Mouse (Mus musculus): Measurements from ENCODE around the gene Olfr777.
"Not testable (repeated sequence)": the region's sequence is repeated elsewhere in the genome, so short reads cannot be mapped to it uniquely, and the experiment has no call there.

Olfr777 gene

DNA sequence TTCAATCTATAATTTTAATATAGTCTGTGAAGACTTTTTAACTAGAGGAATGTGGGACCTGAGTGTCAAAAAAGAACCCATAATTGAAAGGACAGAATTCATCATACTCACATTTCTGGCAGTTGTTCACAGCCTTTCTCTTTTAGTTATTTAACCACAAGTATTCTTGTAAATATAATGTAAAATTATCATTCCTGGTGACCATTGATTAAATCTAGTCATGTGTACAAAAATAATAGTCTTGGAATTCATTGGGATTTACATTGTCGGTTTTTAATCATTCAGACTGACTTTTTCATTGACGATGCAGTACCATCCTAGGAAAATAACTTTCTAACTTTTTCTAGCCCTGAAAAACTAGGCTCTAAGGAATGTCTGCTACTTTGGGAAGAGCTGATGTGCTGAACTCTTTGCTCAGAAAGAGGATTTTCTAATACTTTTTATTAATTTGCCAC, at the start of gene Olfr777:
Gene Olfr777, minus strand, starts transcription at position 405 of the 455 bp plus-strand sequence.
- no peak for DNase-seq (ENCODE audit: low read depth, low spot score)

DNA sequence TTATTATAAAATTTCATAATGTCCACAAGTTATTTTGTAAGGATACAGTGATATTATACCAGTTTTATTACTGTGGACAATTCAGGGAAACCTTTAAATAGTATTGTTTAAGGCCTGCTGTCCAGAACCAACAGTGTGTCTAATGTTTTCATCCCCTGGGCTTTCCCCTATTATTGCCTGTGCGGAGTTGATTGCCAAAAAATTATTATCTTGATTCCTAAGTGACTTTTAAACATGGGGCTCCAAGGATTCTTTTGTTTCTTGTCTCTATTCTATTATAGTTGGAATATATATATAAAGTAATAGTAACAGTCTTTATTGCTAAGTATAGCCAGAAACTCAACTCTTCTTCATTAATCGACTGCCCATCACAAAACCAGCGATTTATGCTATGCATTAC, 46.5 kb upstream of the Olfr777 start, which contains the start of gene Olfr780:
Gene Olfr780, plus strand, starts transcription at position 301 of the 400 bp plus-strand sequence.
- no peak for DNase-seq (ENCODE audit: low read depth, low spot score)

DNA sequence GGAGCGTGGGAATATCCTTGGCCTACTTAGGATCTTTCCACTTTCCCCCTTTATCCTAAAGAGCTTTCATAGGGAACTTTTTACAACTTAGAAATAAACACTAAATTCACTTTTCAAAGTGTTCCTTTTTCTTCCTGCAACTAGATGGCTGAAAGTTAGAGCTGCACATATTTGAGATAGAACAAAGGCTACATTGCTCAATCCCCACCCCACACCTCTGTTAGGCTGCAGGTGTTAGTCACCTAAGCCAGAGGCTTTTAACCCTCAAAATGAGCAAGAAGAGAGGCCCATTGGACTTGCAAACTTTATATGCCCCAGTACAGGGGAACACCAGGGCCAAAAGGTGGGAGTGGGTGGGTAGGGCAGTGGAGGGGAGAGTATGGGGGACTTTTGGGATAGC, 42.2 kb upstream of the Olfr777 start:
- DNase-seq (ENCODE audit: low read depth, low spot score) = not testable (repeated sequence)

DNA sequence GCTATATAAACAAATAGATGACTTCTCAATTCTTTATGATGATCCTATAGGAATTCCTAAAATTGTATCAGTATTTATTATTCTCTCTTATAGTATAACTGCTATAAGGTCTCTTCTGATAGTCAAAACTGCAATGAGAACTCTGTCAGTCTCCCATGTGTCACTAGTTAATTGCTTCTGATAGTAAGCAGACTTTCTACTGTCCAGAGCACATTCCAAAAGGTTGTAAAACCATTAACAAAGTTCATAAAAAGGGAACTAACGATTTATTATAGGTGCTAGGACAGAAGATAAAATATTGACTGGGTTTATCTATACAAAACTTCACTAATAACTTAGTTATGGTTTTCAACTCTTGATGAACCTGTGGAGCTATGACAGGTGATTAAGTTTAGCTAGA, 41.7 kb upstream of the Olfr777 start:
- not testable (repeated sequence) for DNase-seq (ENCODE audit: low read depth, low spot score)

DNA sequence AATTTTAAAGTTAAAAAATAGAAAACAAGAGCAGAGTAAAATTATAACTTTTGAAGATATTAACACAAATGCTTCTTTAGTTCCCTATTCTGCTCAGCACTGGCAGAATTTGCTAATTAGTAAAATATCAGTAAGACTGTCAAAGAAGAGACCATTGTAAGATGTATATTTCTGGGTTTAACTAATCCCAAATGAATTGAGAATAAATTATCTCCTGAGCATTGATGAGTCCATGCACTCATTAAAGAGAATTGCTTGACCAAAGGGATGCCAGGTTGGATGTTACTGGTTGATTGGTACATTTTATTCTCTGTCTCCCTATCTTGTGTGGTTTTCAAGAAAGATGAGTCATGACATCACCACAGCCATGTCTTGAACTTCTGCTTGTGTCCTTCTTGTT, 12.5 kb downstream of the Olfr777 start, which contains the start of gene Olfr776:
Gene Olfr776, plus strand, starts transcription at position 301 of the 400 bp plus-strand sequence.
- no peak for DNase-seq (ENCODE audit: low read depth, low spot score)

DNA sequence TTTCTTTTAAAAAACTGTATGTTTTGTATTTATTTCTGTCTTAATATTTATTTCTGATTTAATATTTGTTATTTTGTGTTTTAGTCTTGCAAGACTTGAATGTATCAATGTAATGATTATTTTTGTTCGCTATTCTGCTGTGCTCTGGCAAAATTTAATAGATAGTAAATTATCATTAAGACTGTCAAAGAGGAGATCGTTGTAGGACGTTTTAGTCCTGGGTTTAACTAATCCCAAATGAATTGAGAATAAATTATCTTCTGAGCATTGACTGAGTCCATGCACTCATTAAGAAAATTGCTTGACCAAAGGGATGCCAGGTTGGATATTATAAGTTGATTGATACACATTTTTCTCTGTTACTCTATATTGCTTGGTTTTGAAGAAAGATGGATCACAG, 23.2 kb downstream of the Olfr777 start, which contains the start of gene Olfr775:
Gene Olfr775, plus strand, starts transcription at position 301 of the 400 bp plus-strand sequence.
- no peak for DNase-seq (ENCODE audit: low read depth, low spot score)

DNA sequence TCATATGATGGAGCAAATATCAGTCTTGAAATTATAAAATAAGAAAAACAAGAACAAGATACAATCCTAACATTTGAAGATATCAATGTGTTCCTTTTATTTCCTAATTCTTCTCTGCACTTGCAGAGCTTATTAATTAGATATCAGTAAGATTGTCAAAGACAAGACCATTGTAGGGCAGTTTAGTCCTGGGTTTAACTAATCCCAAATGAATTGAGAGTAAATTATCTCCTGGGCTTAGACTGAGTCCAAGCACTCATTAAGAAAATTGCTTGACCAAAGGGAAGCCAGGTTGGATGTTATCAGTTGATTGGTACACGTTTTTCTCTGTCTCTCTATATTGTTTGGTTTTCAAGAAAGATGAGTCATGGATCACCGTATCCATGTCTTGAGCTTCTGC, 35.4 kb downstream of the Olfr777 start, which contains the start of gene Olfr774:
Gene Olfr774, plus strand, starts transcription at position 301 of the 400 bp plus-strand sequence.
- DNase-seq (ENCODE audit: low read depth, low spot score) = no peak

DNA sequence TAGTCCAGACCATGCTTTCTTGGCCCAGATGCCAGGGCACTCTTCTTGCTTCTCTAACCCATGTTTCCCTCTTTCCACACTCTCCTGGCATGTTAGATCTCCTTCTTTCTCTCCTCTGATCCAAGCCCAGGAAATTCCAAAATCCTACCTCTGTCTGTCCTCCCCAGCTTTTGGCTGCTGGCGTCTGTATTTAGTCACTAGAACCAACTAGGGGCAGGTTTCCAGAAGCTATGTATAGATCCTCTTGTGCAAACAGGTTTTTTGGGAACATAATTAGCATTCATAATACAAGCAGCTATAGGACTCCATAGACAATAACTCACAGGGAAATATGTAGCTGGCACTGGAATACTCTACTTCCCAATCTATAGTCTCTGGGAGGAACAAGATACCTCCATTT, 40.5 kb downstream of the Olfr777 start:
- no peak for DNase-seq (ENCODE audit: low read depth, low spot score)
